Mouse (Mus musculus) adrenal gland, postnatal 25 days (tissue): ENCODE measurements around the gene Aqp3. TPM values are rescaled to one million over a fixed set of nuclear protein-coding genes. Genes with fewer than 3 reads are reported as not detected.

Source experiments
- DNase-seq: peaks from one replicate; pipeline ENCODE4 v3.0.0; 2021; ENCODE audit warnings: mixed read lengths
- long read RNA-seq: library from polyadenylated mRNA; stranded (forward); transcript quantifications from one replicate; pipeline ENCODE4 v2.0.0, GENCODE M21; 2021
- total RNA-seq: library from RNA; stranded (reverse); gene quantifications from 2 replicates; pipeline ENCODE4 v1.2.3, GENCODE M21; 2021

Gene Aqp3
- not detected in 2 replicates for total RNA-seq
- long read RNA-seq = 0 reads

DNA sequence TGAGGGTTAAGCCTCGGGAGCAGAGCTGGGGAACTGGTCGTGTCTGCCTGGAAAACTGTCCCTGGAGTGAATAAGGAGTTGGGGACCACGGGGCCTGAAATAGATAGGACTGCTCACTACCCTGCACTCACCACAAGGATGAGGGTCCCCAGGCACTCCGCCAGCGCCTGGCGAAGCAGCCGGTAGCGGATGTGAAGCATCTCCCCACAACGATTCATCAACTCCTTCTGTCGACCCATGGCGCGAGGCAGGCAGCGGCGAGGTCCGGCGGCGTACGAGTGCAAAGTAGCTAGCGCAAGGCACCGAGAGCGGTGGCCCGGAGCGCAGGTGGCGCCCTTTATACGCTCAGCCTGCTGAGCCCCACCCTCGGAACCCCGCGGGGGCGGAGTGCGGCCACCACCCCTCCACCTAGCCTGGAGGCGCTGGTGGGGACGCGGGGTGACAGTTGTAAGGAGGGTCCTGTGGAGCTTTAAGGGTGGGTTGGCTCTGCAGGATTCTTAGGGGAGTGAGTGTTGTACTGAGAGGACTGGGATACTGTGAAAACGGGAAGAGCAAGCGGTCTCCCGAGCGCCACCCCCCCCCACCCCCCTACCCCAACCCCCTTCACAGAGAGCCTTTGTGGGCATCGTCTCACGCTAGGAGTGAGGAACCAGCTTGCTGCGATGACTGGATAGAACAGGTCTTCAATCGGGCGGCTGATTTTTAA is at the start of gene Aqp3:
Gene Aqp3 (minus strand): TSS at position 313 of the 706 bp plus-strand sequence.
- DNase-seq = peak; percentile 52

DNA sequence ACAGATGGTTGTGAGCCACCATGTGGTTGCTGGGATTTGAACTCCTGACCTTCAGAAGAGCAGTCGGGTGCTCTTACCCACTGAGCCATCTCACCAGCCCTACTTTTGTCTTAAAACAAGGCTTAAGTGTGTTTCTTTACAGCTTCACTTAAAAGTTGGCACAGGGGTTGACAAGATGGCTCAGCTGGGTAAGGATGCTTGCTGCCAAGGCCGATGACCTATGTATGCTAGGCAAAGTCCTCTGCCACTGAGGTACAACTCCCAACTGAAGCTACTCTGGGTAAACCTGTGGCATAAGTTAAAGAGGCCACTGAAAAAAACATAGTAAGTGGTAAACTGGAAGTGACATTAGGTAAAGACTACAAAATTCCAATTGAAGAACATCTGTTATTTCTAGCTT is 44.6 kb upstream of the Aqp3 start:
- no peak for DNase-seq

DNA sequence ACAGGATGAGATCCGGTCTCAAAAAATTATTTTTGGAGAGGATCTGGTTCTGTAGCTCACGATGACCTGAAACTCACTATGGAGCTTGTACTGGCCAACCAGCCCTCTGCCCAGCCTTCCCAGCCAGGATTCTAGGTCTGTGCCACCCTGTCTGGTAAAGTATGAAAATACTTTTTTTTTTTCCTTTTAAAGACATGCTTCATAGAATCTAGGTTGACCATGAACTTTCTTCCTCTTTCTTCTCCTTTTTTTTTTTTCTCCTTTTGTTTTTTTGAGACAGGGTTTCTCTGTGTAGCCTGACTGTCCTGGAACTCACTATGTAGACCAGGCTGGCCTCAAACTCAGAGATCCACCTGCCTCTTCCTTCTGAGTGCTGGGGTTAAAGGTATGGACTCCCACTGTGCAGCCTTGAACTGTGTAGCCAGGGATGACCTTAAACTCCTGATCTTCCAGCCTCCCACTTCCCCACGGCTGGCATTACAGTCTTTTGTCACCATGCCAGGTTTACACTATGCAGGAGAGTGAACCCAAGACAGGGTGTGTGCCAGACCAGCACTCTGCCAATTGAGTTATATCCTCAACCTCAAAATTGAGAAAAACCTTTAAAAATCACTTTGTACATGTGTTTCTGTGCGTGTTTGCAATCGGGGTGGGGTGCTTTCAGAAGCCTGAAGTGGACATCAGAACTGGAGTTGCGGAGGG is 42.3 kb upstream of the Aqp3 start:
- no peak for DNase-seq

DNA sequence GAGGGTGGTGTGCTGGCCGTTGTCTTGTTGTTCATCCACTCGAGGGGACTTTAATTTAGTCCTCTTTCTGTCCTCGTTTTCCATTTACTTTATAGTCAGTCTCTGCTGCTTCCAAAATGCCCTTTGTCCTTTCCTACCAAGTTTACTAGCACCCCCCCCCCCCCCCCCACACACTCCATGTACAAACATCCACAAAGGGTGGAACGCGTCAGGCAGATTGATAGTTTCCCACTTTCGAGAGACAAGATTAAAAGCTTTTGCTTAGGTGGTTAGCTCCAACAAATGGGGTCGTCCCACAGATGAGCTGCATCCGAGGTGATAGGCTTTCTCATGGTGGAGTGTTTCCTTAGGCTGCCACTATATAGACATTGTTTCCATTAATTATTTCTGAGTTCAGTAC is 38.8 kb upstream of the Aqp3 start:
- no peak for DNase-seq

DNA sequence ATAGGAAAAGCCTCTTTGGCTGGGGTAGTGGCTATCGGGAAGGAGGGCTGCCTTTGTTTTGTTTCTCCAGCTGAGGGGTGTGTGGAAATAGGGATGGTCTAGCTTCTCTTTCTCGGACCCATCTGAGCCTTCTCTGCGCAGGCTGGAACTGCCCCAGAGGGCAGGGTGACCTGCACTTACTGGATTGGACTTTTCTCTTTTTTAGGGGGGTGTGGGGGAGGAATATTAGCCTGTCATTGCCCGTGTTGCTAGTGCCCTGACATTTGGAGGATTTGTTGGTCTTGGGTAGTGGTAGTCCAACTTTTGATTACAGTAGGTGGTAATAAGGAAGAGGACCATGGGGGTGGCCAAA is 38.4 kb upstream of the Aqp3 start:
- DNase-seq = peak; percentile 37

DNA sequence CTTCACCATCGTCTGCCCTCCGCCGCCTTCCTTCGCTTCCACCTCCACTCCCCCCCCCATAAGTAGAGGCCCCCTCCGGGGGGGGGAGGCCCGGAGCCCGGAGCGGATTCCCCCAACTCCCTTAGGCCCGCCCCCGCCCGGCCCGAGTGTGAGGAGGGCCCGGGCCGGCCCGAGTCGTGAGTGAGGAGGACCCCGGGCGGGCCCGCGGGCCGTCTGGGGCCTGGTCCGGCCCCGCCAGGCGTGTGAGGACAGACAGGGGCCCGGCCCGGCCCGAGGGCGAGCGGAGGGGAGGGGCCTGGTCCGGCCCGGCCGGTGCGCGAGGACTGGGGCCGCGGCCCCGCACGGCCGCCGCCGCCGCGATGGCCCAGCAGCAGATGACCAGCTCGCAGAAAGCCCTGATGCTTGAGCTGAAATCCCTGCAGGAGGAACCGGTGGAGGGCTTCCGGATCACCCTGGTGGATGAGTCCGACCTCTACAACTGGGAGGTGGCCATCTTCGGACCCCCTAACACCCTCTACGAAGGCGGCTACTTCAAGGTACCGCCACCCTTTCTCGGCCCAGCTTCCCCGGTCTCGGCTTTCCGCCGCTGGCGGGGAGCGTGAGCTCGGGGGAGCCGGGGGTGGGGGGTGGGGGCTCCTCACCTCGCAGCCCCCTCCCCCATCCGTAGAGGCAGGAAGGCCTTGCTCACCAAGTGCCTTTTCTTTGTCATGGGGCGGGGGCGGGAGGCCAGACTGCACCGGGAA is 37.9 kb upstream of the Aqp3 start, which contains the start of gene Ube2r2:
Gene Ube2r2 (plus strand): TSS at position 33 of the 743 bp plus-strand sequence.
- peak; percentile 71 for DNase-seq

DNA sequence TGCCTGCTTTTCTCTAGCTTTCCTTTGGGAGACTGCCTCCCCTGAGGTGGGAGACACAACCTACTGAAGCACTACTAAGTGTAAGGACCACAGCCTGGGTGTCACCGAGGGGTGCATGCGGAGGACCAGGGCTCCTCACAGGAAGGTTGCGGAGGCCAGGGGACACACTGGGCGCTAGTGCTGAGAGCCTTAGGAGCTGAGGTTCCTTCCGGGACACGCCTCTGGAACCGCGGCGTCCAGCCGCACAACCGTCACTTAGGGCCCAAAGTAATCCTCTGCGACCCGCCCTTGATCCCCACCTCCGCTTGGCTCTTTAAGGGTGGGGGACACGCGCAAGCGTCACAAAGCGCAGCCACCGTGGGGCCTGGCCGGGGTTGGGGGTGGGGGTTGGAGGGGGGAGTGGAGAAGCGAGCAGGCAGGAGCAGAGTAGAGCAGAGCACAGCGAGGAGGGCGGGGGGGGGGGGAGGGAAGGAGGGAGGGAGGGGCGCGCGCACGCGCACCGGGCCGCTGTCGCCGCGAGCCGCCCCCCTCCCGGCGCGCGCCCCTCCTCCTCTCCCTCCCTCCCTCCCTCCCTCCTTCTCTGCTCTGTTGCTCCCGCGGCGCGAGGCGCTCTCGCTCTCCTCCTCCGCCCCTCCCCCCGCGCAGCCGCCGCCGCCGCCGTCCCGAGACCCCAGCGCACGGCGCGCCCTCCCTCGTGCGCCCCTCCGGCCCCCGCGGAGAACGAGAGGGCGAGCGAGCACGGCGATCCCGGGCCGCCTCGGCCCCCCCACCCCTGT is 37.1 kb upstream of the Aqp3 start:
- peak; percentile 87 for DNase-seq

DNA sequence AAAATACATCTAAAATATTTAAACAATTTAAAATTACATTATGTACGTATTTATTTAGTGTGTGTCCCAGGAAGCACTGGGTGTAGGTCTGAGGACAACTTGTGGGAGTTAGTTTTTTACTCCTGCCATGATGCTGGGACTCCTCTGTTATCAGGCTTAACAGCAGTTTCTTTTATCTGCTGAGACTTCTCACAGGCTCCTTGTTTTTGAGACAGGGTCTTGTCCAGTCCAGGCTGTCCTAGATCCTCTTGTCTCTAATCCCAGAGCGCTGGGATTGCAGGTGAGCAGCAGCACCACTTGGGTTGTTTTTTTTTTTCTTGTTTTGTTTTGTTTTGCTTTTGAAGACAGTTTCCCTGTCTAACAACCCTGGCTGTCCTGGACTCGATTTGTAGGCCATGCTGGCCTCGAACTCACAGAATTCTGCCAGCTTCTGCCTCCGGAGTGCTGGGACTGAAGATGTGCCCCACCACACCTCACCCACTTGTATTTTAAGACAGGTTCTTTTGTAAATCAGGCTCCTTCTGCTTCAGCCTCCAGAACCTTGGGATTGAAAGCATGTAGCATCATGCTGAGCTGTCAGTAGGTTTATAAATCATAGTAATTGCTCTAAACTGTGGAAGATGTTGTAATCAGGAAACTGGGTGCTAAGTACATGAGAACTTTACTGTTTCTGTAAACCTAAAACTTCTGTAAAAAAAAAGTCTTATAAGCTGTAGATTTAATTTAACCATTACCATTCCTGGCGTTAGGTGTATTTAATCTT is 35.7 kb upstream of the Aqp3 start:
- no peak for DNase-seq

DNA sequence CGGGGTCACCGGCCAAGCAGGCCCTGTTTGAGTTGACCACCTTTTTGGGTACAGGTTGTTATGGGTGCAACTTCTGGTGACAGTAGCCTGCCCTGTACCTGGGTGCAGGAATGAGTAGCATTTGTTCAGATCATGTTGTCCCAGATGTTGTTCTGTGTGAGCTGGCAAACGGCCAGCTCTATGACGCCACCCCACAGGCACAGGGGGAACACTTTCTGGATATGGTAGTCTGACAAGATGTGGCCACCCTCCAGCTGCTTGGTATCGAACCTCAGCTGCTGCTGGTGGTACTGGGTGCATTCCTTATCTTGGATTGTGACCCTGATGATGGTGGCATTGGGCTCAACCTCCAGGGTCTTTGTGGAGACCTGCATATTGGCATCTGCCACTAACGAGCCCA is 34.5 kb upstream of the Aqp3 start:
- no peak for DNase-seq

DNA sequence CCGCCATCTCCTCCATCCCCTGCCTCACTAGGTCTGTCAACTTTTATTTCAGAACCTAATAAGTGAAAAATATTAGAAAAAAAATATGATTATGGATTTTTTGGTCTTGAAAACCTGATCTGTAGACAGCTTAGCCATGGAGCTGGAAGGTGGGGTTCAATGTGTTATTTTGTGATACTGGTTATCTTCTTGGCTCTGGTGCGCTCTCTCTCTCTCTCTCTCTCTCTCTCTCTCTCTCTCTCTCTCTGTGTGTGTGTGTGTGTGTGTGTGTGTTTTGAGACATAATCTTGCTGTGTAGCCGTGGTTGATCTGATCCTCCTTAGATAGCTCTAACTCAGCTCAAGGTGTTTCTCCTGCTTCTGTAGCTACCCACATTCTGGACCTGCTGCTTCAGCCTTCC is 31.9 kb upstream of the Aqp3 start:
- no peak for DNase-seq

DNA sequence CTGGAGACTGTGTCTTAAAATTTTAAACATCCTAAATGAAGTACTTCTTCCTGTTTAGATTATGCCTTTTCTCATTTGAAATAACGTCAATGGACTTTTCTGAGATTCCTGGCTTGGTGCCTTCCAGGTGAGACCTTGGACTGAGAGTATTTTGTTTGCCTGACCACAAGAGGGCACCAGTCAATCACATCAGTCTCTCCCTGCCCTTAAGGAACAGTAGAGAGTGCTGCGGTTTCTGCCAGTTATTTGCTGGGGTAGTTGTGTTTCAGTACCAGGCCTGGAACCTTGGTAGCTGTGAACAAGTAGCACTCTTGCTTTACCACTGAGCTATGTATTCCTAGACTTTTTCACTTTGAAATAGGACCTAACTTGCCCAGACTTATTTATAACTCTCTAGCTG is 31.4 kb upstream of the Aqp3 start:
- DNase-seq = peak; percentile 45

DNA sequence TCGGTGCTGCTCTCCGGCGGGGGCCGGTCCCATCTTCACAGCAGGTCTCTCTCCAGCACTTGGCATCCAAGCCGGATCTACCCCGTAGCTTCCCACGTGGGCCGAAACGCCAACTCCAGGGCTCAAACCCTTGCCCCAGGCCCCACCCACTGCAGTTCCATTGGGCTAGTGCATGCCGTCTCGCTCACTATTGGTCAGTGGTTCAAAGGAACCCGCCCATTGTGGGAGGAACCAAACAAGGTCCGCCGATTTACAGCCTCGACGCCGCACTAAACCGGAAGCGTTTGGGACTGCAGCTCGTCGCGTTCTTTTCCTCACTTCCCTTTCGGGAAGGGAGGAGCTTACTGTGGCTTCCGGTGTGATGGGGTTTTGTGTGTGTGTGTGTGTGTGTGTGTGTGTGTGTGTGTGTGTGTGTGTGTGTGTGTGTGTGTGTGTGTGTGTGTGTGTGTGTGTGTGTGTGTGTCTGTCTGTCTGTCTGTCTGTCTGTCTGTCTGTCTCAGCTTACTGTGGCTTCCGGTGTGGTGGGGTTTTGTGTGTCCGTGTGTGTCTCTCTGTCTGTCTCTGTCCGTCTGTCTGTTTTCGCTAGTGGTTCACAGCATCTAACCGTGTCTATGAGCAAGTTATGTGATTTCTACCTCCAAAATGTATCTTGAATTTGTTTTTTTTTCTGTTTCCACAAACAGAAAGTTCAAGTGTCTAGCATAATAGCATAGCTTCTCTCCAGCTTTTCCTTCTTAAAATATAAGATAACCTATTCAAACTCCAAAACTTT is 26.4 kb upstream of the Aqp3 start, which contains the start of gene Nol6:
Gene Nol6 (minus strand): TSS at position 276 of the 772 bp plus-strand sequence.
- peak; percentile 93 for DNase-seq

DNA sequence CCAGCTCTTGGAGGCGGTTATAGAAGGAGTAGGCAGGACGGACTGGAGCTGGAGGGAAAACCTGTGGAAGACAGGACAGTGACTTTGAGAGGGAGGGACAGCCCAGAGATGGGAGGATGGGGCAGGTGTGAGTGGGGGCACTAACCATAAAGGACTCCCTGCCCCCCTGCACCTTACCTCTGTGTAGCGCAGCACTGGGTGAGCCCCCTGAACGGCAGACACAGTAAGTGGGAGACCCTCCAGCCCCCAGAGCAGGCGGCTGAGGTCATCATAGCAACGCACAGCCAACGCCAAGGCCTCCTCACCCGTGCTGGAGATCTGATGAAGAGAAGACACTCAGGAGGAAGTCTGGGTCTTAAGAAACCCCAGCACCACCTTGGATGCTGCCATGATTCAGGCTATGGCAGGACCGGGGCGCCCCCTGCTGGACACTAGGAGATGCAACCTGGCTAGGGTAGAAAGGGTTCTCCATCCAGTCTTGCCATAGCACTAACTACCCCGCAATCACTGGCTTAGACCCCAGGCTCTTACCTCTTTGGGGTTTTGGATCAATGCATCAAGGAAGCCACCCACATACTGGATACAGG is 20.8 kb upstream of the Aqp3 start:
- peak; percentile 80 for DNase-seq

DNA sequence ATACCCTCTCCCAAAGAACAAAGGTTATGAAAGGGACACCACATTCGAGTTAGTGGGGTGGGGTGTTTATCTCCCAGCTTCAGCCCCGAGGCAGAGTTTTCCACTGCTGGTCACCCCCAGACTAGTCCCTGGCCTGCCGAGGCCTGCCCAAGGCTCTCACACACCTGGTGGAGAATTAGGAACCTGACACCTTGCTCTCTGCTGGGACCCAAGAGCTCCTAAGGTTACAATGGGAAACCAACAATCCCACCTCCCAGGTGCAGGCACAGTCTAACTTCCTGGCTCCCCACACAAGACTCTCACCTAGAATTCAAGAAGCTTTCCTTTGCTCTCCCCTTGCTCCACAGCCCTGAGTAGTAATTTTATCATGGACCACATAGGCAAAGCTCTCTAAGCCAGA is 18.8 kb upstream of the Aqp3 start:
- no peak for DNase-seq

DNA sequence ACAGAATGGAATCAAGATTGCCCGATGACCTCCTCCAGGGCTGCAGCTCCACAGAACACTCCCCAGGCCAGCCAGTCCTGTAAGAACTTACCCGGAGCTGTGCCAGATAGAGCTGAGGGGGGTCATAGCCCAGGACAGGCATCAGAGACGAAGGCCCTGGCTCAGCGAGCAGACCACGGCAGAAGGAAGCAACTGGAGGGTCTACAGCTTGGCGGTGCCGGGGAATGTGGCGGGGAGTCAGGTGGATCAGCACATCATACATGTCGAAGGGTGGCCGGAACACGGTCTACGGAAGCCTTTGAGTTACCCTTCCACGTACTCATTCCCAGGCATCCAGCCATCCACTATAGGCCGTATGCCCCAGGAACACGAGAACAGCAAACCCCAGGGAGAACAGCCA is 17.8 kb upstream of the Aqp3 start:
- DNase-seq = no peak

DNA sequence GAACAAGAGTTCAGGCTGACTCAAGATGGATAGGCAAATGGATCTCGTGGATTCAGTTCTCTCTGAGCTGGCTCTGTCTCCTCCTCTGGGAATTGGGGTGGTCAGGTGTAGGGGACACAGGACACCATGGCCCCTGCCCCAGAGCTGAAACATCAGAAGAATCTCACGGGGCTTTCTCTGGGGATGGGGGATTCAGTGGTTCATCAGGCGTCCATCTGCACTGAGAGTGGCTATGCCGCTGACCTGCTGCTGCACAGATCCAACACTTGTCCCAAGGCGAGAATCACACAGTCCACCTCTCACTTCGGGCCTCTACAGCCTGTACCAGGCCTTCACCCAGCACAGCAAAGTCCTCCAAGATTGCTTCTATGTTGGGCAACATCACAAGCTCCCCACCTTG is 17.1 kb upstream of the Aqp3 start:
- DNase-seq = no peak

DNA sequence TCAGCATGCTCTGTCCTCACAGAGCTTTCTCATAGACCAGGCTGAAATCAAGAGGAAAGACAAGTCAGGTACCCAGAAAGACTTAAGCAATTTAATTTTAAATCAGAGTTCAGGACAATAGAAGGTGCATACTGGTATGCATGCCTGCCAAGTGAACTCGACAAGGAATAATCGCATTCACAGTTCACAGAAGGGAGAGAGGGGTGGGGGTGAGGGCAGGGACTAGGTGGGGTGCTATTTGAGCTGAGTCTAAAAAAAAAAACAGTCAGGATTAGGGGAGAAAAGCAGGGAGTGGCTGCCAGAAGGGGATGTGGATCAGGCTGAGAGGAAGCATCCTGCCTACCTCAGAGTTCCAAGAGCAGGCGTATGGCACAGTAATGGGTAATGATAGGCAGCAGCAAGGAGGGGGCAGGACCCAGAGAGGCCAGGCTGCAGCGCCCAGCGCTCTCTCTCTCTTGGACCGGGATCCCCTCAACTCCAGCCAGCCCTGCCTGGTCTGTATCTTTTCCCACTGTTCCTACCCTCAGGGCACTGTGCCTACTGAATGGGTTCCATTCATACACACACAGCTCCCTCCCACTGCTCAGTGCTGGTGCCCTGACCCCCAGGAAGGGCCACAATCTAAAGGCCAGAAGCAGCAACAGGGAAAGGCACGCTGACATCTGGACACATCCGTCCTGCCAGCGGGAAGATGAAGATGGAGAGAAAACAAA is 16.5 kb upstream of the Aqp3 start:
- no peak for DNase-seq

DNA sequence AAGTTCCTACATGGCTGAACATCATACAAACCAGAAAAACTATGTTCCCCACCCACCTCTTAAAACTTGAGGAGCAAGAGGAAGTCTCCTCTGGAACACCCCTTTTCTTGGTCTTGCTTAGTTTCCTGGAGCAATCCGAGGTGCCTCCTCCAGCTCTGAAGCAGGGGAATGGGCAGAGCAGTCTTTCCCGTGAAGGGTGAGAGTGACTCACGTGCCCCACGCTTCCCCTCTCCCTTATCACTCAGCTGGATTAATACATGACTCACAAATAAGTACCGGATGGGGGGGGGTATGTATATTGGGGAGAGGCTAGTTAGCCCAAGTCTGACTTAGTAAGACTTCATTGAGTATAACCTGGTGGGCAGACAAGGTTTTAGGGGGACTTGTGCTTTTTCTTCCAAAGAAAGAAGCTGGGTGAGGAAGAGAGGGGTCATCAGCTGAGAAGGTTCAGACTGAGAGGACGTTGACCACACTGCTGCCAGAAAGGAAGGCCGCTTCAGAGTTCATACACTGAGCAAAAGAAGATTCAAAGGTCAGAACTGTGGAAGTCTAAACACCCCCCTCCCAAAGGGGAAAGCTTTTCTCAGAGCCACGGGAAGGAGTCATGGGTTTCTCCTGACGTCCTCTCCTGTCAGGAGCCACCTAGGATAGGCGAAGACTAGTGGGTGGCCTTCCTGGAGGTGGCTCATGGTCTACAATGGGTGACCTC is 10.9 kb upstream of the Aqp3 start:
- no peak for DNase-seq

DNA sequence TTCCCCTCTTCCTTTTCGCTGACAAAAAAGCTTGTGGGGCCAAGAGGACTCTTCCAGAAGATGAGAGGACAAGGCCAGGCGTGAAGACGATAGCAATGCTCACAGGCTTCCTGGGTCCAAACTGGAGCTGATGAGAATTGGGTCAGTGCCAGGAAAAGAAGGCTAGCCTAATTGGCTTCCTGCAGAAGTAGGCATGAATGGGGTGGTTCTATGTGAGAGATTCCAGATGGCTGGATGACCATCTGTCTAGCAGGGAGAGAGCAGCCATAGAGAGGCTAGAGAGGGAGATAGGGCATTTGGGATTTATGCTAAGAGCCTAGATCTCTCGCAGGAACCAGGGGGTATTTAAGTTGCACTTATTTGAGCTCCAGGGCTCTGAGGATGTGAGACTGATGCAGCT is 9.5 kb upstream of the Aqp3 start:
- no peak for DNase-seq
